Mouse (Mus musculus) macrophage (primary cell): Measurements from ENCODE around the gene Slc35c2. TPM values are rescaled to one million over a fixed set of nuclear protein-coding genes. Genes with fewer than 3 reads are reported as not detected.

ENCODE experiments used
- polyA plus RNA-seq: library from polyadenylated mRNA; stranded (reverse); fragments of 250-400 nt; gene quantifications from 3 replicates; pipeline ENCODE4 v1.2.4, GENCODE M21; 2018; ENCODE audit warnings: inconsistent platforms

Slc35c2 gene
- polyA plus RNA-seq, 1 experiment from 2014 or later: 29.3 TPM

Other genes with a start within 250 kb of the Slc35c2 start
- gene Cd40, start 232.2 kb downstream of the Slc35c2 start, polyA plus RNA-seq: 6.5 to 14.8 TPM (median 7.5 TPM) in 3 replicates
- not detected in 3 replicates for gene 1700025C18Rik, start 197.1 kb downstream of the Slc35c2 start, polyA plus RNA-seq
- not detected in 3 replicates for gene Cdh22, start 53.0 kb downstream of the Slc35c2 start, polyA plus RNA-seq
- 29.3 to 43.5 TPM (median 39.1 TPM) in 3 replicates for gene Elmo2, start 38.6 kb upstream of the Slc35c2 start, polyA plus RNA-seq
- gene Zfp663, start 80.9 kb upstream of the Slc35c2 start, polyA plus RNA-seq: not detected in 3 replicates
- 0.06 to 0.09 TPM (median 0.06 TPM) in 3 replicates for gene Zfp334, start 100.4 kb upstream of the Slc35c2 start, polyA plus RNA-seq
- 0.10 TPM in 1 of 3 replicates, not detected in the others for gene Ocstamp, start 112.5 kb upstream of the Slc35c2 start, polyA plus RNA-seq
- 0.27 to 1.1 TPM (median 0.38 TPM) in 3 replicates for gene Slc13a3, start 185.4 kb upstream of the Slc35c2 start, polyA plus RNA-seq
- gene Trp53rka, start 205.5 kb upstream of the Slc35c2 start, polyA plus RNA-seq: 4.6 to 17.2 TPM (median 11.5 TPM) in 3 replicates
- not detected in 3 replicates for gene Slc2a10, start 215.9 kb upstream of the Slc35c2 start, polyA plus RNA-seq